Mouse (Mus musculus) WW6 (cell line): ENCODE data around the gene Triobp.
"Not testable (repeated sequence)": the region's sequence is repeated elsewhere in the genome, so short reads cannot be mapped to it uniquely, and the experiment has no call there.

Source experiments
- DNase-seq: peaks from one replicate; pipeline ENCODE4 v3.0.0-alpha.2; 2013; ENCODE audit warnings: low read depth, low spot score

The Triobp gene

DNA sequence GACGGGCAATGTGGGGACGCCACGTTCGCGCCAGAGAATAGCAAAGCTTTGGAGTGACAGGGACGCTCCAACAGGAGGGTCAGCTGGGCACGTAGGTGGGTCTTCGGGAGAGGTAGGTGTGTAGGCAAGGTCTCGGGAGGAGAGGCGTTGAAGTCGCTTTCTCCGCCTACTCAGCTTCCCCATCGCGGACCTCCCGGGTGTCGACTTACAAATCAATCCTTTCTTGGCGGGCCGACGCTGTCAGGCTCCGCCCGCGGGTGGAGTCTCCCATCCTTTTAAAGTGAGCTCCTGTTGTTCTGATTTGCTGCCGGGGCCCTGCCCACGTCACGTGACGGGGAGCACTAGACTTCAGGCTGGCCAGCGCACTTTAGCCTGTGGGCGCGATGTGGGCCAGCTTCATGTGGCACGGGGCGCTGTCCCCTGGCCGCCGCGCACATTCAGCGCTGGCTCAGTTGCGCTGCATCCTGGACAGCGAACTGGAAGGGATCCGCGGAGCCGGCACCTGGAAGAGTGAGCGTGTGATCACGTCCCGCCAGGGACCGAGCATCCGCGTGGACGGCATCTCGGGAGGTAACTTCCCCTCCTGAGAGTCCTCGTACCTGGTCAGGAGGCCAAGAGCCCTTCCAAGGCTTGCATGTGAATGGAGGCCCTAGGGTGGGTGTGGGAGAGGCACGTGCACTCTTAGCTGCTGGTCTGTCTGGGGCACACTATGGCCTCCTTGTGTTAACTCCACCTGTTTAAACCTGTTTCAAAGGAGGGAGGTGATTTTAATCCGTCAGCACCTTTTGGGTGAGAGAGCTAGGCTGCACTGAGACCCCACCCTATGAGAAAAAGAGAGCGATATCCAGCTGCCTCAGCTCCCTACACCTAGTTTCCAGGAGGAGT lies 83.3 kb downstream of the Triobp start:
- DNase-seq: peak; percentile 85

- not testable (repeated sequence) for DNase-seq
Observed at GRCm38 (mm10) chr15:79031908-79032307, 84.4 kb downstream of the Triobp start.

GRCm38 (mm10) chr15:79037913-79038328 lies 90.4 kb downstream of the Triobp start:
- DNase-seq: peak; percentile 59

GRCm38 (mm10) chr15:79038331-79038730 lies 90.8 kb downstream of the Triobp start:
- no peak for DNase-seq

DNA sequence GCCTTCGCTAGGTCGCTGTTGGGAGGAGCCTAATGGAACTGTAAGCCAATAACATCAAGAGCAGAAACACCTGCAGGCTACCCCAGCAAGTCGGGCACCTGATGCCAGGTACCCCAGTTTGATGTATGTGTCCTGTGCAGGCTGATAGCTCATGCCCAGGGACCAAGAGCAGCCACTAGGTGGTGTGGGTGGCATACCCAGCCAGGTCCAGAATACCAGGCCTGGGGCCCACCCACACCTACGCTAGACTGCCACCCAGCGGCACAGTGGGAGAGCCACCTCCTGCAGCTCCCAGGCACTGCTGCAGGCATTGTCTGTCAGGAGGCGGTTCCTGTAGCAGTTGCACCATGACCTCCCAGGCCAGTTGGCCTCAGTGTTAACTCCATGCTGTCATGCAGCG lies 91.3 kb downstream of the Triobp start:
- peak; percentile 65 for DNase-seq

DNA sequence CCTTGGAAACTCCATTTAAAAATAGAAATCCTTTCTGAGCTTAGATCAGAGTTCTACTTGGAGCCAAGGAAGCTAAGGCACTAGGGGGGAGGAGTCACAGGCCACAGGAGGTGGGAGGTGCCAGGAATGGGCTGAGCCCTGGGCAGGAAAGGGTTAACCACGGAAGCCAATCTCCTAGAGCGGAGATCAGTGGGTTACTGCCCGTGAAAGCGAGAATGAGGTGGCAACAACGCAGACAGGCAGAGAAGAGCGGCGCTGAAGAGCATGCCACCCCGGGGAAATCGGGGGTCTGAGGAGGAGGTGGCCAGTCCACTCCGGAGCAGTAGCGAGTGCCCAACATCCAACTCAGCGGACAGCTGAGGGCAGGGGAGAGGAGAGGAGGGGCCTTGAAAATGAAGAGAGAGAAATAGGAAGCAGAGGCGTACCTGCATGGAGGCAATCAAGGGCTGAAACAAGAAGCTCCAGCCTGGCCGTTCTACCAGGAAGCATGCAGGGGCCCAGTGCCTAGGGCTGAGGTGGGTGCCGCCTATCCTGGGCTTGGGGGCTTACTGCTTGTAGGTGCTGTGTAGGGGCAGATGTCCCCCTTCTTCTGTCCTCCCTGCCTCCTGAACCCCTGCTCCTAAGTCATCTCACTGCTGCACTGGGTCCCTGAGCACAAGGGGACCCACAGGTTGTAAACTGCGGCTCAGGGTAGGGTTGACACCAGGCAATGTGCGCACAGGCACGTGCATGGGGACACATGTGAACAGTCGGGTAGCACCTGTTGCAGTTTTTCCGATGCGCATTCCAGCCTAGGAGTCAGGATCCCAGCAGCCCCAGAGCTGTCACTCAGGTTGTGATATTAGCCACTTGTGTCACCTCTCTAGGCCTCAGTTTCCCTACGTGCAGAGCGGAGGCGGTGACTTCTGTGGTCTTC lies 93.2 kb downstream of the Triobp start:
- no peak for DNase-seq

- no peak for DNase-seq
Observed at GRCm38 (mm10) chr15:79041585-79041984, 94.1 kb downstream of the Triobp start, which contains the start of gene Galr3. Gene Galr3, plus strand, starts transcription at chr15:79041885.

DNA sequence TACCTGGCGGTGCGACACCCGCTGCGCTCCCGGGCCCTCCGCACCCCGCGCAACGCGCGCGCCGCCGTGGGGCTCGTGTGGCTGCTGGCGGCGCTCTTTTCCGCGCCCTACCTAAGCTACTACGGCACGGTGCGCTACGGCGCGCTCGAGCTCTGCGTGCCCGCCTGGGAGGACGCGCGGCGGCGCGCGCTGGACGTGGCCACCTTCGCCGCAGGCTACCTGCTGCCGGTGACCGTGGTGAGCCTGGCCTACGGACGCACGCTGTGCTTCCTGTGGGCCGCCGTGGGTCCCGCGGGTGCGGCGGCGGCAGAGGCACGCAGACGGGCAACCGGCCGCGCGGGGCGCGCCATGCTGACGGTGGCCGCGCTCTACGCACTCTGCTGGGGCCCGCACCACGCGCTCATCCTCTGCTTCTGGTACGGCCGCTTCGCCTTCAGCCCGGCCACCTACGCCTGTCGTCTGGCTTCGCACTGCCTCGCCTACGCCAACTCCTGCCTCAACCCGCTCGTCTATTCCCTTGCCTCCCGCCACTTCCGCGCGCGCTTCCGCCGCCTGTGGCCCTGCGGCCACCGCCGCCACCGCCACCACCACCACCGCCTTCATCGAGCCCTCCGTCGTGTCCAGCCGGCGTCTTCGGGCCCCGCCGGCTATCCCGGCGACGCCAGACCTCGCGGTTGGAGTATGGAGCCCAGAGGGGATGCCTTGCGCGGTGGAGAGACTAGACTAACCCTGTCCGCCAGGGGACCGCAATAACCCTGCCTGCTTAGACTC lies 95.4 kb downstream of the Triobp start:
- DNase-seq: no peak

DNA sequence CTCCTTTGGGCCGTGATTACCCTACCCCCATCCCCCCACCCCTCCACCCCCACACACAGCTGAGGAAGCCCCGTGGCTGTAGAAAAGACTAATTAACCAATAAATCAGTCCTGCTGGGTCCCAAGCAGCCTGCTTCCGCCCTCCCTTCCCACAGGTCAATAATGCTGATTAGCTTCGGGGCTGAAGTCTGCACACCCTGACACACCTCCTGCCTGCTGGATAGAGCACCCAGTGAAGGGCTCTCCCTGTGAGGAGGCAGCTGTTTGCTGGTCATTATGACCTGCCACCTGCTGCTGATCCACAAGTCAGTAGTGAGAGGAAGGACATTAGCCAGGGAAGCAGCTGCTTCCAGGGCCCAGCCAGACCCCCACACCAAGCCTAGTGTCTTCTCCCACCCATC lies 97.3 kb downstream of the Triobp start:
- no peak for DNase-seq

DNA sequence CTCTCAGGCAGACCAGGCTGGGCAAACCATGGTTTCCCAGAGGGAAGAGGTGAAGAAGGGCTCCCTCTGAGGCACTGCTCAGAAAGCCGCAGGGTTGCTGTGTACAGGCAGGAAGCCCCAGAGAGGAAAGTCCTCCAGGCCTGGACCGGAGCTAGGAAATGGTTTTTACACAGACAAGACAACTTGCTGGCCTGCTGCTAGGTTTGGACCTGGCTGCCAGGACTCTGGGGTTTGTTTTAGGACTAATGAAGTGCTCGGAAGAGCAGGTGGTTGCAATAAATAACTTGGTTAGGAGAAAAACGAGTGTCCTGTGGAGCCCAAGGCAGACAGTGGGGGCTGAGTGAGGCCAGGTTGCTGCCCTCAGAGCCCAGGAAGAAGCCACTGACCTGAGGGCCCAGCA lies 100.7 kb downstream of the Triobp start:
- DNase-seq: no peak

GRCm38 (mm10) chr15:79050160-79050845 lies 102.8 kb downstream of the Triobp start:
- no peak for DNase-seq

DNA sequence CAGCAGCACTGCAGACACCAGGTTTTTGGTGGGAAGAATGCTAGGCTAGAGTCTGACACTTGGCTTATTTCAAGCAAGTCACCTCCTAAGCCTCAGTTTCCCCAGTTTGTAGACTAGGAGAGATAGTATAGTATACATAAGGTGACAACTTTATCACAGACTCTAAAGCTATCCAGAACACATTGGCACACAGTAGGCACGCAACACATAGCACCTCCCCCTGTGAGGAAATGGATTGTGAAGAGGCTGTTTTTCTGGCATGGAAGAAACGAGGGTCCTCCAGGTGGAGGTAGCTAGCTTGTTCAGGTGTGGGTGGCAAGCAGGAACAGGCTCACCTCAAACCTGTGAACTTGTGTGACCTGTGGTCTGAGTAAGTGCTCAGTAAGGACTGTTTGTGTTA lies 103.4 kb downstream of the Triobp start:
- no peak for DNase-seq

- no peak for DNase-seq
Observed at GRCm38 (mm10) chr15:79051461-79052360, 104.2 kb downstream of the Triobp start.

GRCm38 (mm10) chr15:79052366-79052765 lies 104.8 kb downstream of the Triobp start:
- DNase-seq: no peak
